Mouse (Mus musculus): ENCODE measurements around the gene Mroh8.
"Not testable (repeated sequence)": the region's sequence is repeated elsewhere in the genome, so short reads cannot be mapped to it uniquely, and the experiment has no call there.

Gene Mroh8

GRCm38 (mm10) chr2:157198405-157198804, 80.9 kb downstream of the Mroh8 start:
- DNase-seq (ENCODE audit: low spot score in 2 of 2) = not testable (repeated sequence)

GRCm38 (mm10) chr2:157190651-157191050, 88.7 kb downstream of the Mroh8 start:
- no peak for DNase-seq (ENCODE audit: low spot score in 2 of 2)

GRCm38 (mm10) chr2:157187223-157187622, 92.1 kb downstream of the Mroh8 start:
- DNase-seq (ENCODE audit: low spot score in 2 of 2) = no peak

- DNase-seq (ENCODE audit: low spot score in 2 of 2) = no peak
Observed at GRCm38 (mm10) chr2:157186504-157186903, 92.8 kb downstream of the Mroh8 start.

GRCm38 (mm10) chr2:157185022-157185660, 94.2 kb downstream of the Mroh8 start:
- DNase-seq (ENCODE audit: low spot score in 2 of 2) = no peak

- no peak for DNase-seq (ENCODE audit: low spot score in 2 of 2)
Observed at GRCm38 (mm10) chr2:157178167-157178566, 101.2 kb downstream of the Mroh8 start.

GRCm38 (mm10) chr2:157176248-157176647, 103.1 kb downstream of the Mroh8 start:
- no peak for DNase-seq (ENCODE audit: low spot score in 2 of 2)

GRCm38 (mm10) chr2:157174416-157174815, 104.9 kb downstream of the Mroh8 start:
- DNase-seq (ENCODE audit: low spot score in 2 of 2) = no peak

- no peak for DNase-seq (ENCODE audit: low spot score in 2 of 2)
Observed at GRCm38 (mm10) chr2:157173555-157173954, 105.8 kb downstream of the Mroh8 start.

GRCm38 (mm10) chr2:157172984-157173383, 106.4 kb downstream of the Mroh8 start:
- DNase-seq (ENCODE audit: low spot score in 2 of 2) = no peak

- no peak for DNase-seq (ENCODE audit: low spot score in 2 of 2)
Observed at GRCm38 (mm10) chr2:157170626-157171025, 108.7 kb downstream of the Mroh8 start.

- DNase-seq (ENCODE audit: low spot score in 2 of 2) = no peak
Observed at GRCm38 (mm10) chr2:157170166-157170565, 109.2 kb downstream of the Mroh8 start.

GRCm38 (mm10) chr2:157166371-157167080, 112.8 kb downstream of the Mroh8 start:
- DNase-seq (ENCODE audit: low spot score in 2 of 2) = peak; percentile 8 to 24

- DNase-seq (ENCODE audit: low spot score in 2 of 2) = not testable (repeated sequence)
Observed at GRCm38 (mm10) chr2:157165312-157166224, 113.8 kb downstream of the Mroh8 start.

GRCm38 (mm10) chr2:157164101-157164500, 115.2 kb downstream of the Mroh8 start:
- DNase-seq (ENCODE audit: low spot score in 2 of 2) = no peak
